Mouse (Mus musculus) Patski (cell line): ENCODE data around the gene Tbcd. TPM values are rescaled to one million over a fixed set of nuclear protein-coding genes. Genes with fewer than 3 reads are reported as not detected.

Experiments used
- ATAC-seq: fragments of 100-300 bp; one replicate; pipeline ENCODE4 v1.8.0; 2021
- CTCF ChIA-PET: fragments of 350-600 bp; sonication (Branson Sonifier 250); formaldehyde crosslinking; loops from one replicate; lab custom pipeline; 2022; ENCODE audit warnings: inconsistent platforms; lab: Charles Lee
- POLR2A ChIA-PET: fragments of 350-600 bp; sonication (Branson Sonifier 250); formaldehyde crosslinking; loops from one replicate; lab custom pipeline; 2022; ENCODE audit warnings: antibody characterized with exemption, inconsistent platforms; lab: Charles Lee
- DNase-seq: peaks from one replicate; pipeline ENCODE4 v3.0.0-alpha.2; 2011; ENCODE audit warnings: low read depth, low spot score
- H3K27me3 ChIP-seq: fragments of 371-371 bp; one replicate; pipeline ENCODE4 v1.5.1; 2021
- CTCF ChIP-seq: fragments of 100-300 bp; IDR thresholded peaks from one replicate; pipeline ENCODE4 v1.5.1; 2021
- in situ Hi-C: fragments of 300-500 bp; cut with MboI; formaldehyde crosslinking; loops from 3 replicates; pipeline ENCODE4 v1.11.1; 2018; ENCODE audit warnings: low pct_unique_long_range_greater_than_20kb, mixed read lengths
- polyA plus RNA-seq: library from polyadenylated mRNA; unstranded; gene quantifications from one replicate; pipeline ENCODE4 v1.2.3, GENCODE M21; 2021

Gene Tbcd
- polyA plus RNA-seq, 1 experiment from 2014 or later: 57.5 TPM

DNA sequence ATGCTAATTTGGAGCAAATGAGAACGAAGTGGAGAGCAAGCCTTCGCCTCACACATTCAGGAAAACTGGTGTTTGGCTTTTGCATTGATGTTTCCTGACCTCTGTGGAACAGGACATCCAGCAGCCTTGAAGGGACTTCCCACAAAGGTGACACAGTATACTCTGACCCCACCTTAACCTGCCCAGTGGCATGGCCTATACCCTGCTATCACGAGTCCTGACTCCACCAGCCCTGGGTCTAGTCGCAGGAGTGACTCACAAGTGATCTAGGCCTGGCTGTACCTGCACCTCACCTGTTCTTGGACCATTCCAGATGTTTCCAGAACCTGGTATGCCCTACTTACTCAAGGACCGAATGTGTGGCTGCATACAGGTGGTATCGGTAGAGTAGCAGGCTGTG lies 177.8 kb downstream of the Tbcd start:
- CTCF ChIA-PET: interaction anchor here (0.9 kb wide), 1 partner anchor 33 kb away, joined by 4 read pairs; no protein-coding TSS in a partner anchor
- POLR2A ChIA-PET: no interaction called here
- TF ChIP-seq CTCF: no peak
- ATAC-seq (no peak), DNase-seq (no peak)
- no peaks in the 10 kb centered on the region for H3K27me3 ChIP-seq
- in situ Hi-C loops: no loop called here

DNA sequence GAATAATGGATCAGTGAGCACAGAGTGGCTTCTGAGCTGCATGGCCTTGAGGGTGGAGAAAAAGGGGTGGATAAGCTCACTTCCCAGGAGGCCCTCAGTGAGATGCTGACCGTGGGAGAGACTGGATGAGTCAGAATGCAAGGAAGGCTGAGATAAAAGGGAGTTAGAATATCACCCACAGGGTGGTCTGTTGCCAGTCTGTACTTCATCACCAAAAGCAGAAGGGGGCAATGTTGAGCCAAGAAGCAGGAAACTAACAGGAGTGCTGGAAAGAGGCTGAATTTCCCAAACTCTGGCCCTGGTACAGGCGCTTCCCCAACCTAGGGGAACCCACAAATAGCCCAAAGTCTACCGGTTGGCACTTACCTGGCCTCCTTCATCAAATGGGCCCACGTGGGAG lies 178.7 kb downstream of the Tbcd start:
- ChIA-PET POLR2A (no interaction called here), CTCF (interaction anchor here (1.8 kb wide), 1 partner anchor 178 kb away, joined by 5 read pairs; no protein-coding TSS in a partner anchor)
- in situ Hi-C loops: loop anchor here (5.0 kb wide), 1 partner anchor 177 kb away; no protein-coding TSS in a partner anchor

DNA sequence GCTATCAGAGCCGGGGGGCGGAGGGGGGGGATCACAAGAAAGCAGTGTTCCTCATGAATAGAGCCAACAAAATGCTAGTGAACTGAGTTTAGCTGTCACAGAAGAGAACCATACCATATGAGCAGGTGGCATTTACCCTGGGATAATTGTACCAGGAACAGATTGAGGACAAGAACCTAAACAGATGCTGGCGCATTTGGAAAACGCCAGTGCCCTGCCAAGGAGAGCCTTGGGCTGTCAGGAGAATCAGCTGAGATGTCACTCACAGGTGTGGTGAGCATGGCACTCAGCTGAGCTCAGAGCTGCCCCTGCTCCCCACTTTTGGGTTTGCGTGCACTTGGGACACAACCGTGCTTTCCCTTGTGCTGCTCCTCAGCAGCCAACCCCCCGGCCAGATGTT lies 179.7 kb downstream of the Tbcd start:
- no peak for TF ChIP-seq CTCF
- ATAC-seq (no peak), DNase-seq (no peak)
- in situ Hi-C loops: loop anchor here (5.0 kb wide), 1 partner anchor 176 kb away; no protein-coding TSS in a partner anchor
- POLR2A ChIA-PET: no interaction called here
- CTCF ChIA-PET: interaction anchor here (1.8 kb wide), 1 partner anchor 177 kb away, joined by 5 read pairs; no protein-coding TSS in a partner anchor
- H3K27me3 ChIP-seq: no peaks in the 10 kb centered on the region

More for the DNA sequence above, 178.7 kb downstream of the Tbcd start:
- ATAC-seq: peak; percentile 37
- no peaks in the 10 kb centered on the region for H3K27me3 ChIP-seq
- TF ChIP-seq CTCF: no peak
- DNase-seq: no peak

DNA sequence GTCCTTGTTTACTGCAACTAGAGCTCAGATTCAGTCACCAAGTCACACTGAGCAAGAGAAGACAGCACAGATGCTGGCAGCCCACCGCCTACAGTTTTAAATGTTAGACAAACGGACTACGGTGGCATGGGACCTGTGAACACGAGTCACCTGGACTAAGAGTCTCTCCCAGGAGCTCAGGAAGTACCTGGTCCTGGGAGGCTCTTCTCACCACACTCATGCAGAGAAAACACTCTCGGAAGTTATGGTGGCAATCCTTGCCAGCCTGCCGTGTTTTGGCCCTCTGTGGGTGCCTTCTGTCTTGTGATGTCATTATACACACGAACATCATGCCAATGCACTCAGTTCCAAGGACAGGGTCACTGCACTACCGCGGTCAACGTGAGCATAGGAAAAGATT lies 184.9 kb downstream of the Tbcd start:
- CTCF ChIA-PET: interaction anchor here (1.0 kb wide), 2 partner anchors 12 to 14 kb away, joined by 3 read pairs; no protein-coding TSS in a partner anchor
- POLR2A ChIA-PET: no interaction called here
- no peak for DNase-seq
- TF ChIP-seq CTCF: no peak
- in situ Hi-C loops: no loop called here
- no peaks in the 10 kb centered on the region for H3K27me3 ChIP-seq
- ATAC-seq: no peak

DNA sequence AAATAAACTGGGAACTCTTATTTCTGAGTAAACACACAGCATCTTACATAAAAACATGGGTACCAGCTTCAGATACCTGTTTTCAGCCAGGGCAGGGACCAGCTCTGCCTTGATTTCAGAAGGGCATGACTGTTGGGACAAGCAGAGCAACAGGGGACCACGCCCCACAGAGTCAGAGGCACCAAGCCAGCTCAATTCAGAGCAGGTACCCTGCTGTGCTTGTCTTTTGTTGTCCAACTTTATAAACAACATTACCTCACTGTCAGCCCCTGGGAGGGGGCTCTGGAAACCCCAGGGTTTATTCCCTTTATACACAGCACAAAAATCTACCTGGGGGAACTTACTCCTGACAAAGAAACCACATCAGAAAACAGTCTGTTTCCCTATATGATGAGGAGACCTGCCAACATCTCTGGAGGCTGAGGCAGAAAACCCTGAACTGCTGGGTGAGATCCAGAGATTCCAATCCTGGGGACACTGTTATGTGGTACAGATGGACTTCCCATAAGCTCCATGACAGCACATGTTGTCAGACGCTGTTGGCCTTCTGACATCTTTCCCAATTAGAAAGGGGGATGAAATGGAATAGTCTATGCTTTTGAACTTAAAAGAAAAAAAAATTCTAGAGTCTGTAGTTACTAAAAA lies 189.9 kb downstream of the Tbcd start:
- in situ Hi-C loops: no loop called here
- POLR2A ChIA-PET: no interaction called here
- H3K27me3 ChIP-seq: no peaks in the 10 kb centered on the region
- DNase-seq (no peak), ATAC-seq (no peak)
- no peak for TF ChIP-seq CTCF
- CTCF ChIA-PET: no interaction called here

DNA sequence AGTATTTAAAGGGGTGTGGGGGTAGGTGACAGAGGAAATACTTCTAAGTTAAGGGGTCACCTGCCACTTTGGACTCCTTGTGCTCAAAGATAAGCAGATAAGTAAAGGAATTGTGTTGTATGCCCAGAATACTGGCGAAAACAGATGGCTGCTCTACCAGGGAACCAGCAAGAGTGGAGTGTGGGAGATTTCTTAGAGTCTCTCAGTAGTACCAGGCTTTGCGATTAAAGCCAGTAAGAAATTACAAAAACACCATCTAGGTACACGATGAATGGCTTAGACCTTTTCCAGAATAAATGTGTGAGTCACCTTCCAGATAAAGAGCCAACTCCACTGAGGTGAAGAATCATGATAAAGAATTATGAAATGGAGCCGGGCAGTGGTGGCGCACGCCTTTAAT lies 193.6 kb downstream of the Tbcd start:
- POLR2A ChIA-PET: no interaction called here
- DNase-seq (no peak), ATAC-seq (no peak)
- no peaks in the 10 kb centered on the region for H3K27me3 ChIP-seq
- in situ Hi-C loops: no loop called here
- CTCF ChIA-PET: interaction anchor here (1.1 kb wide), 1 partner anchor 170 kb away, joined by 3 read pairs; no protein-coding TSS in a partner anchor
- no peak for TF ChIP-seq CTCF

DNA sequence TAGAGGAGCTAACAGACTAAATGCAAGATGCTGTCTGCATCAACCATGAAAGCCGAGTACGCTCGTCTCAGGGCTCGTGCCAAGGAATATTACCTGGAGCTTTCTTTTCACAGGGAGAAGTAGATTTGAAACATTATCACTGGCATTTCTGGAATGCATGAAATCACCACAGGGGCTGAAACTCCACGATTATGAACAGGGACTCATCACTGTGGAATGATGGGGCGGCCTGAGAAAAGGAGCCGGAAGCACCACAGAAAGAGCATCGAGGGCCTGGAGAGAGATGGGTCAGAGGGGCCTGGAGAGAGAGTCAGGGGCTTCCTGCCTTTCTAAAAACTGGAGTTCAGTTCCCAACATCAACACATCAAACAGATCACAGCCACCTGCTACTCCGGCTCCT lies 195.6 kb downstream of the Tbcd start:
- peak; percentile 92 for ATAC-seq
- ChIA-PET POLR2A (no interaction called here), CTCF (interaction anchor here (0.9 kb wide), 1 partner anchor 55 kb away, joined by 3 read pairs; no protein-coding TSS in a partner anchor)
- DNase-seq: peak; percentile 66
- in situ Hi-C loops: no loop called here
- H3K27me3 ChIP-seq: no peaks in the 10 kb centered on the region
- TF ChIP-seq CTCF: no peak

DNA sequence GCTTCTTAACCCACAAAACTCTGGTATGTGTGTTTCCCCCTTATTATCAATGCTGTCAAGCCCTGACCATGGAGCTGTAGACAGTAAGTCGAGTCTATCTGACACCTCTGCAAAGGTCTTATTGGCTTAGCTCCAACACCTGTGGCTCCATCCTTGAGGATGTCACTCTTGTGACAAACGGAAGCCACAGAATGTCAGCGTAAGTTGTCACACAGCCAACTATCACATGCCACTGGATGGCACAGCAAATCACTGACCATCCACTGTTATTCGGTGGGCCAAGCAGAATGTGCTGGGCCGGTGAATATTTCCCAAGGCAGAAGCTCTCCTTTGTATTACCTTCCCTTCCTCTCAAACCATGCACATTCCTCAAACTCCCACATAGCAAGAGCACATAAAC lies 196.4 kb downstream of the Tbcd start:
- H3K27me3 ChIP-seq: no peaks in the 10 kb centered on the region
- in situ Hi-C loops: no loop called here
- CTCF ChIA-PET: interaction anchor here (1.4 kb wide), 2 partner anchors 25 to 57 kb away, joined by 3 read pairs; no protein-coding TSS in a partner anchor
- no peak for DNase-seq
- POLR2A ChIA-PET: no interaction called here
- no peak for TF ChIP-seq CTCF
- ATAC-seq: no peak

DNA sequence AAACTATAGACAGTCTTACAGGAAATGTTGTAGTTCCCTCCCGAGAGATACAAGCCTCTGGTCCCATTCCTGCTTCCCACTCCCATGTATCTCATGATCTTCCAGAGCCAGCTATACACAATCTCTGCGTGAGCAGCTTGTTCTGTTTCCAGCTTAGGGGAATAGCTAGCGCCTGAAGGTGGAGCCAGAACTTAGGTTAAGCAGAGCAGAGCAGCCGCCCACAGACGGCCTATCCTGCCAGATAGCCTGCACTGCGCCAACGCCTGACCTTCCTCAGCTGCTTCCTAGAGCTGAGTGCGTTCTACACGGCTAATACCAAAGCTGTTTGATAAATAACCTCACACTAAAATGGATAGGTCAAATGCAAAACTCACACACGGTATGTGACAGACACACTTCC lies 198.2 kb downstream of the Tbcd start:
- H3K27me3 ChIP-seq: no peaks in the 10 kb centered on the region
- in situ Hi-C loops: no loop called here
- DNase-seq (no peak), ATAC-seq (no peak)
- no peak for TF ChIP-seq CTCF
- ChIA-PET CTCF (no interaction called here), POLR2A (no interaction called here)

DNA sequence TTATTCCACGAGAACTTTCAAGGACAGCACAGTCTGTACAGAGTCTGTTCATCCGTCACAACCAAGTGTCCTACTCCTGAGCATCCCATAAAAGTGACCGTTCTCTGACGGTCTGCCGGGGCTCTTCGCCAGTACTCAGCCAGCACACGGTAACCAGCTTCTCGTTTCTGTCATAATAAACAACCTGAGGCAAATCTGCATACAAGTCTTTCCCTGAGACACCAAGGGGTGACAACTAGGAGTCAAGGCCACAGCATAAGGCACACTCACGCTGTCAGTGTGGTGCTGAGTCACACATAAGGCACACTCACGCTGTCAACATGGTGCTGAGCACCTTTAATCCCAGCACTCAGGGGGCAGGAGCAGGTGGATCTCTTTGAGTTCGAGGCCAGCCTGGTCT lies 198.9 kb downstream of the Tbcd start:
- CTCF ChIA-PET: interaction anchor here (1.1 kb wide), 1 partner anchor 158 kb away, joined by 5 read pairs; no protein-coding TSS in a partner anchor
- no peaks in the 10 kb centered on the region for H3K27me3 ChIP-seq
- POLR2A ChIA-PET: no interaction called here
- ATAC-seq: no peak
- in situ Hi-C loops: no loop called here
- DNase-seq: no peak
- TF ChIP-seq CTCF: no peak

DNA sequence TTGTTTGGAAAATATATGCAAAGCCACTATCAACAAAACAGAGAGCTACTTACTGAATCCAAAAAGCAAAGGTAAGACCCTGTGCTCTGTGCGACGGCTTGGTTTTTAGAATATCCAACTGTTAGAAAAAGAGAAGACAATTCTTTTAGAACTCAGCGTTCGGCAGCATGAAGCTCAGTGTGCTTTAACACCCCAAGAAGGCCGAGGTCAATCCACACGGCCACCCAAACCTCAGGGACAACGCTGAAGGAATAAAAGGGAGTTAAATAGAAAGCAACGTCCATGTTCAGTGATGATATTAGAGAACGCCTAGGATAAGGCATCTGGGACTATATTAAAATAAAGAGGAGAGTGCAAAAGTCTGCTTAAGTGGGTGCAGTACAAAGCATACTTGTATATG lies 199.8 kb downstream of the Tbcd start:
- CTCF ChIA-PET: interaction anchor here (0.9 kb wide), 1 partner anchor 14 kb away, joined by 3 read pairs; no protein-coding TSS in a partner anchor
- H3K27me3 ChIP-seq: no peaks in the 10 kb centered on the region
- ATAC-seq: no peak
- DNase-seq: no peak
- in situ Hi-C loops: no loop called here
- no peak for TF ChIP-seq CTCF
- POLR2A ChIA-PET: no interaction called here
